Mouse (Mus musculus) gastrocnemius, adult 18-20 months (tissue): ENCODE results near the gene Mrps7. TPM values are rescaled to one million over a fixed set of nuclear protein-coding genes. Genes with fewer than 3 reads are reported as not detected.

Experiments
- DNase-seq: peaks from one replicate; pipeline ENCODE4 v3.0.0; 2021; ENCODE audit warnings: low spot score
- long read RNA-seq, 2 experiments: library from polyadenylated mRNA; stranded (forward); transcript quantifications; one replicate each; pipeline ENCODE4 v2.0.0; 2021
- total RNA-seq, 2 experiments: library from RNA; stranded (reverse); gene quantifications; 2 replicates each; pipeline ENCODE4 v1.2.3; 2021

Gene Mrps7
- total RNA-seq: 10 to 100 TPM; 73.3 to 79.3 TPM
- long read RNA-seq, experiment 1, transcript Mrps7-201 (5 exons, 1,962 nt): major isoform, 102 of 109 reads
- long read RNA-seq, experiment 1, partial matches to known transcripts: 4 of 109 reads
- long read RNA-seq, experiment 1, other reads (novel, unspliced or antisense): 3 of 109 reads
- long read RNA-seq, experiment 2, transcript Mrps7-201 (5 exons, 1,962 nt): major isoform, 78 of 84 reads
- long read RNA-seq, experiment 2, partial matches to known transcripts: 3 of 84 reads
- long read RNA-seq, experiment 2, other reads (novel, unspliced or antisense): 3 of 84 reads

DNA sequence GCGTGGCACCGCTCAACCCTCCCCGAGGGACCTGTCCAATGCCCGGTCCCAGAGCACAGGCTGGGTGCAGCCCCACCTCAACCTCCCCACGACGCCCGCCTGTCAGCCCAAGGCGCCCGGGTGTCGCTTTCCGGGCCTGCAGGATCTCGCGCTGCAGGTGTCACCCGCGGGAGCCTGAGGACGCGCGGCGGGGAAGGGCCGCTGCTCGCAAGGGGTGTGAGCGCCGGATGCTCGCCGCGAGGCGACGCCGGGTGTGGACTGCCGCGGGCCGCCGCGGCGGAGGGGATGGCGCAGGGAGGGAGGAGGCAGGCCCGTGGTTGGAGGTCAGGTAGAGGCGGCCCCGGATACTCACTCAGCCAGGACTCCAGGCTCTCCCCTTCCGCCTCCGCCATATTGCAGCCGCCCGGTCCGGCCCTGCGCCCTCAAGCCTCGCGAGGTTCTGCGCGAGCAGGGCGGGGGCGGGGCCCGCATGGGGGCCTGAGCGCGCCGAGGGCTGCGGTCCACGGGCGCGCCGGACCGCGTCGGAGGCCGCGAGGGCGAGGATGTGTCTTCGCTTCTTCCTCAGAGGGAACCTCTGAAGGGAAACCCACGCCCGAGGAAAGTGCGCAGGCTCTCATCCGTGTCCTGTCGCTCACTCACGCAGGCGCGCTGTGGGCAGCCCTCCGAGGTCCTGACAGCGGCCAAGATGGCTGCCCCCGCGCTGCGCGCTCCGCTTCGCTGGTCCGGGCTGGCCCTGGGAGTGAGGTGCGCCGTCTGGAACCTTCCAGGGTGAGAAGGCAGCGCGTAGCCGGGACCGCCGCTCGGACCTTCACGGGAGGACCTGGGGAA lies at the start of gene Mrps7, which contains the start of gene Gga3:
Gene Mrps7, plus strand, starts transcription at position 450 of the 828 bp plus-strand sequence.
Gene Gga3, minus strand, starts transcription at position 576 of the 828 bp plus-strand sequence.
- peak; percentile 91 for DNase-seq

DNA sequence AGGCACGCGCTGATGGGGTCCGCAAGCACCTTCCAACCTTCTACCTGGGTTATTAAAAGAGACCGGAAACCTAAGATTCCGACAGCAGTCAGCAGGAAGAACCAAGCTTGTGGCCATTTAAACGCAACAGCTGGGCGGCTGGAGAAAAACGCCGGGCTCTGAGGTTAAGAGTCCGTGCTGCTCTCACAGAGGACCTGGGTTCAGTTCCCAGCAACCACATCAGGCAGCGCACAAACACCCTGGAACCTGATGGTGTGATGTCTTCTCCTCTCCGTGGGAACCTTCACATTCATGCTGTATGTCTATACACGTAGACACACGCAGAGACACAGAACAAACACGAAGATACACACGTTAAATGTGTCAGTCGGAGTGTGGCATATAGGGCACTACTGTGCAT lies 48.0 kb upstream of the Mrps7 start:
- DNase-seq: no peak

DNA sequence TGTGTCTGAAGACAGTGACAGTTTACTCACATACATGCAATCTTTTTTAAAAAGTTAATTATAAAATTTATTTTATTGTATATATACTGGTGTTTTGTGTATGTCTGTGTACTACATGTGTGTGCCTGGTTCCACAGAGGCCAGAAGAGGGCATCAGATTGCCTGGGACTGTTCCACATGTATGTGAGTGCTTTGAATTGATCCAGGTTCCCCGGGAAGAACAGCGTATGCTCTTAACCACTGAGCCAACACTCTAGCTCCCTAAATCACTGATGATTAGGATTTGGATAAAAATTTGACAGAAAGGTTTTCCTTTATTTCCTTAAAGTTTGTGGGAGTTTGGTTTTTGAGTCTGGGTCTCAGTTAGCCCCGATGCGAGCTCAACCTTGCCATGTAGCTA lies 40.3 kb upstream of the Mrps7 start:
- DNase-seq: no peak

DNA sequence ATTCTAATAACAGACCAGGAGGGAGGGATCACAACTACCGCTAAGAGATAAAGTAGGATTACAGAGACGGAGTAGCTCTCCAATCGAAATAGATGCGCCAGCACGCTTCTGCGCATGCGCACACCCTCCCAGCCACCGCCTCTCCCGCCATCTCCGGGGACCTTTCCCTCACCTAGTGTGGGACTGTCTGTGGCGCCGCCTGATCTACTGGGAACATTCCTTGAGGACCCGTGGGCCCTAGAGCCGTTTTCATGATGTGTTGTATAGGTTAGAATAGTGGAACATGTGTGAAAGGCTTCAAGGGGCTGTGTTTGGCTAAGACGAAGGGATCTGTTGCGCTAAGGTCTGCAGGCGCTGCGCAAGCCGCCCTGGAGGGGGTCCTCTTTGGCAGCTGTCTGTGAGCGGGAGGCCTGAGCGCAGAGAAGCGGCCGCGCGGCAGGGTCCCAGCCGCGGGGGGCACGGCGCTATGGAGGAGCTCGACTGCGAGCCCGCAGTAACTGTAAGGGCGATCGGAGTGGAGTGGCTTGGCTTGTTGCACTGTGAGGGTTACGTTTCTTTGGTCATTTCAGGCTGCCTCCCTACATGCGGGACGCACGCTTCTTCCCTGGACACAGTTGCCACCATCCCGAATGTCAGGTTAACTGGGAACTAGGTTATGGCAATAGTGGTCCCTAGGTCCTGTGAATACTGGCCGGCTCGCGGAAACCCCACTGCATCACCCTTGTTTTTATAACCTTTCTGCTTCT lies 39.5 kb upstream of the Mrps7 start, which contains the start of gene Nup85:
Gene Nup85, plus strand, starts transcription at position 371 of the 746 bp plus-strand sequence.
- peak; percentile 97 for DNase-seq

DNA sequence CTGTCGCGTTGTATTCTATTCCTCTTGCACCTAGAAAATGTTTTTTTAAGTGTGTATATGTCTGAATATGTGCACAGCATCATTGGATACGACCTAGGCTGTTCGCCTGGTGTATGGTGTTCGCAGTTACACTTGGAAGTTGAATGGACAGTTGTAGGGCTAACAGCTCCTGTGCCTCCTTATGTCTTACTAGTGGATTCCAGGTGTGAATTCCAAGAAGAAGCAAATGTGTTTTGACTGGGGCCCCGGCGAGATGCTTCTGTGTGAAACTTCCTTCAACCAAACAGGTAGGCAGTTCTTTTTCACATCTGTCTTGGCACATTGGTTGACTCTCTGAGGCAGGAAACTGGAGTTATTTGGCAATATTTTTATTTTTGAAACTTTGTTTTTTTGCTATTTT lies 38.8 kb upstream of the Mrps7 start:
- no peak for DNase-seq

DNA sequence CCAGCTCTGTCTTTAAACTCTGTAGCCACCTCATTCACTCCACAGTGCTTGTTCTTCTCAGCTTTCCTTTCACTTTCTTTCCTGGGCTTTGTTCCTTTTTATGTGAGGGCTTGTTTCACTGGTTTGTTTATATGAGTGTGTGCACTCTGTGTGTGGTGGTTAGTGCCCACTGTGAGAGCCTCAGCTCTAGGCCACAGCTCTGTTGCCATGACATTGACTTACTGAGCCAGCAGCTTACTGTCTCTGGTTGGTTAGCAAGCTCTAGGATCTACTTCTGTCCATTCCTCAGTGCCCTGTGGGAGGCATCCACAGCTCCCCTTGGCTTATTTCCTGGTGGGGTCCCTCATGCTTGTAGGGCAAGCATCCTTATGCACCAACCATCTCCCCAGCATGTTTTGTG lies 24.6 kb upstream of the Mrps7 start:
- DNase-seq: no peak

DNA sequence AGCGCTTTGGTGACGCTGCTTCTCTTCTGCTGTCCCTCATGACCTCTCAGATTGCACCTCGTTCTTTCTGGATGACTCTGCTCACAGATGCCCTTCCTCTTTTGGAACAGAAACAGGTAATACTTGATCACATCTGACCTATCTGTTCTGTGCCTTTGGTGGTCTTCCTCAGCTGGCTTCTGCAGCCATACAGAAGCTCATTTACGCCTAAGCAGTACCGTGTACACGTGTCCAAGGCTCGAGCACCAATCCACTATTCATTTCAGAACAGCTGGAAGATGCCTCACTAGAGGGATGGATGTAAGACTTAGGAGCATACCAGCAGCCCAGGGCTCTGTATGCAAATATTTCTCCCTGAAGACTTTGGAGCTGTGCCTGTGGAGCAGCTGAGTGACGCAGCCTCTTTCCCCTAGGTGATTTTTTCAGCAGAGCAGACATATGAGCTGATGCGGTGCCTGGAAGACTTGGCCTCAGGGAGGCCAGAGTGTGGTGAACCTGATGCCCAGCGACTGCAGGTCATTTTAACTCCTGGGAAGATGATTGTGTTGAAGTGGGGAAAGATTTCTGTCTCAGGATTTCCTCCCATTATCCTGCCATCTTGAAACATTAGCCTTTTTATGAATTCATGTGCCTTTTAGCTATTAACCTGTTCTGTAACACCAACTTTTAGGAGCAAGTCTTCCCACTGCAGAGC lies 20.7 kb upstream of the Mrps7 start:
- no peak for DNase-seq

DNA sequence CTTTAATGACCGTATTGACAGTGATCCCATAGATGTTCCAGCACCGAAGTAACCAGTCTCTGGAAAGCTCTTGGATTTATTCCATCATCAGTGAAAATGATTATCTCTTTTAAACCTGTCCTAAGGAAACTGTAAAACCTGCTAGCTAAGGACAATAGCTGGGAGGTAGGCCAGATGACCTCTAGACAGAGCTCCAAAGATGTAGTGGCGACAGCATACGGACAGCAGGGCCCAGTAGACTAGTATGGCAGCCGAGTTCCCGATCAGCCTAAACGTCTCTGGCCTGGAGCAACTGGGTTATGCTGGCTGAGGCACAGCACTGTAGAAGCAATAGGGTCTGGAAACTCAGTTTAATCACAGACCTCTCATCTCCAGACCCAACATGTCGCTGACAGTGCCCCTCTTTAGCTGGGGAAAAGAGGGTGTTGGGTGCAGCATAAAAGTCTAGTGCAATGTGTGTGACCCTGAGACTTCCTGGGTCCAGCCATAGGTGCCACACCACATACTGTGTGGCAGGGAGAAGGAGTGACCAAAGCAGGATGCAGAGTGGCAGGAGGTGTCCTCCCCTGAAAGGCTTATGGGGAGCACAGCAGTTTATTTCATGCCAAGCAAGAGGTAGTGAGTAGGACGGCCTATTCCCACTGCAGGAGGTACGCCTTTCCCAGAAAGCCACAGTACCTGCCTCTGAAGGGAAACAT lies 19.2 kb upstream of the Mrps7 start:
- DNase-seq: no peak

DNA sequence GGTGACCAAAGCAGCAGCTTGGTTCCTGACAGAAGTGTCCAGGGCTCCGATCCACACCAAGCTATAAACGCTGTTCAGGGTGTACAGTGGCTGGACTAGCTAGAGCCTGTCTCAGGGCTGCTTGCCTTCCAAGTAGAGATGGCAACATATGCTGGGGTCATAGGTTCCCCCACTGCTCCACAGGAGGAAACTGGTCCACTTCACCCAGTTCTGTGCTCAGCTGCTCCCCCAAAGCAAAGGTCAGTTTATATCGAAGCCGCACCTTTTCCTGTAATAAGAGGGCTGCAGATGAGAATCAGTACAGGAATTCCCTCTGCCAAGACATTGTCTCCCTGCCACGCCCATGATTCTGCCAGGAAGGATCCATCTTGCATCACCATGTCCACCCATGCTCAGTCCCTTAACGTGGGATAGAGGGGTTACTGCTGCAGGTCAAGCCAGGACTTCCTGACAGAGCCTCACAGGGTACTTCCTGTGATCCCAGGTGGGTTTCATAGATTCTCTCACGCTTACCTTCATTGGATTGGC lies 18.1 kb upstream of the Mrps7 start:
- DNase-seq: no peak

DNA sequence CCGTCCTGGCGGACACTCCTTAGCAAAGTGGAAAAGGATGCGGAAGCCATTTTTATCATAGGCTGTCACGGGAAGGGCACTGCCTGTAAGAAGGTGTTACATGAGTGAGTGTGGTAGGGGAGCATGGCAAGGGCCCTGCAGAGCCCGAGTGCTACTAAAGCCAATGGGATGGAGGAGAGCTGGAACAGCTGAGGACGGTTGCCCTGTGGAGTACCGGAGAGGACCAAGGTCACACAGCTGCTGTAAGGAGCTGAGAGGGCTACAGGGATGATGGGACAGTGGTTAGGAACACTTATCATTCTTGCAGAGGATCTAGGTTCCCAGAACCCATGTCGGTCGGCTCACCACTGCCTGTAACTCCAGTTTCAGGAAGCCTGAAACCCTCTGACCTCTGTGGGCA lies 17.3 kb upstream of the Mrps7 start:
- DNase-seq: no peak

DNA sequence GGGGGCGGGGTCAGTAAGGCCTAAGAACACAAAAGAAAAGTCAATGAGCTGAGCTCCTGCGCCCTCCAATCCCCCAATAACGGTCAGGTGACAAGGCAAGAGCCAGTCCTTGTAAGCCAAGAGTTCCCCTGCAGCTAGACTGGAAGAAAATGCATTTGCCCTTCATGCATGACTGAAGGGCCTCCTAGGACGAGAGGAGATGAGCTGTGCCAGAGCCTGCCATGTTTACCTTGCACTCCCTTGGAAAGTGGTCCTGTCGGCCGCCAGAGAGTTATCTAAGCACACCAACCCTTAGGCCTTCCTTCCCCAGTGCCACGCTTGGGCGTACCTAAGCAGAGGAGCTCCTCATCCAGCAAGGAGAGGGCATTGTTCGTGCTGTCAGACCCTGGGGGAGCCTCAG lies 15.7 kb upstream of the Mrps7 start:
- DNase-seq: no peak

DNA sequence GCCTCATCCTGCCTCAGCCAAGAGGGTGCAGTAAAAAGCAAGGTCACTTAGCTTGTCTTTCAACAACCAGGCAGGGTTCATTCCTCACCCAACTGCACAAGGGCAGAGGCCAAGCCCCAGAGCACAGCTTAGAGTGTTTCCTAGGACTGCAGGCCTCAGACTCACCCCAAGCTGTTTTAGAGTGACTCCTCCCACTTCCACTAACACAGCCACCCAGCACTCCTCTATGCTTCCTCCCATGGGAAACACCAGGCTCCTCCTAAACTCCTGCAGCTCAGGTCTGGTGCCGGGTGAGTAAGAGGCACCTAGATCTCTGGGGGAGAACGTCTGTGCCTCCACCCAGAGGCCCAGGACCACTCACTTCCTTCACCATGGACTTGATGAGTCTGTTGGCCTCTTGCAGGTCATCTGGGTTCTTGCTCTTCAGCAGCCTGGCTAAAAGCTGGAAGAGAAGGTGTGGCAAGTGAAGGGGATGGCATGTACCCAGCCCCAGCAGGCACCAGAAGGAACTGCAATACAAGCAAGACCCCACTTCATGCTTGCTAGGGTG lies 13.1 kb upstream of the Mrps7 start:
- DNase-seq: no peak

DNA sequence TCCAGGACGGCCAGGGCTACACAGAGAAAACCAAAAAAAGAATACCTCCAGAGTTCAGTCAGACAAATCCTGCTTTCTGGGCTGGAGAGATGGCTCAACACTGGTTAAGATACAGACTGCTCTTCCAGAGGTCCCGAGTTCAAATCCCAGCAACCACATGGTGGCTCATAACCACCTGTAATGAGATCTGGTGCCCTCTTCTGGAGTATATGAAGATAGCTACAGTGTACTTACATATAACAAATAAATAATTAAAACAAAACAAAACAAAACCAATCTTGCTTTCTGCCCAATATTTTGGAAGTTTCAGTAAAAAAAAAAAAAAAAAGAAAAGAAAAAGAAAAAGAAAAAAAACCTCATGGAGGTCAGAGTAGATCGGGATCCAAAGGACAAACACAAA lies 8.5 kb upstream of the Mrps7 start:
- DNase-seq: no peak

DNA sequence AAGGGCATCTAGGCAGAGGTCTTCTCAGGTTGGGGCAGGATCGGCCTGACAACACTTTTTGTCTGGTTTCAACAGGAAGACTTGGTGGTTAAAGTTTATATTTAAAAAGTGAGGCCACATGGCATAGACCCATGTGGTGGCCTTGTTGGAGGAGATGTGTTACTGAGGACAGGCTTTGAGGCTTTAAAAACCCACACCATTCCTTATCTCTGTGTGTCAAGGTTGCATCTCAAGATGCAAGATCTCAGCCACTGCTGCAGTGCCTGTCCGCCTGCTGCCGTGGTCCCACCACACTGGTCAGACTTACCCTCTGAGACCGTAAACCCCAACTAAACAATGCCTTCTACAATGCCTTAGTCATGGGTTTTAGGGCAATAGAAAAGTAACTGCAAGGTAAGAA lies 5.4 kb upstream of the Mrps7 start:
- DNase-seq: no peak

DNA sequence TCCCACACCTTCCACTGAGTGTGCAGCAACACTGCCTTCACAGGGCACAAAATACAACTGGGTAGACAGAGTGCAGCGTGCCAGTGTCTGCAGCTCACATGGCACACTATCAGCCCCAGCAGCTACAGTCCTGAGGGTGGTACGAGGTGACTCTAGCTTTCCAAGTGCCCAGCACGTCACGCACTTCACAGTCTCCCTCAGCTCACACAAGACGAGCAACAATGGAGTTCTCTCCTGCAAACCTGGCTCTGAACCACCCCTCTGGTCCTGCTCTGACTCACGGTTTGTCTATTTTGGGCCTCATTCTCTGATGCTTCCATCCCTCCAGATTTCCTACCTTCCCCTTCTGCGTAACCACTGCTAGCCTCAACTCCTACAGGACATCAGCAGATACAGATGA lies 4.0 kb upstream of the Mrps7 start:
- no peak for DNase-seq

DNA sequence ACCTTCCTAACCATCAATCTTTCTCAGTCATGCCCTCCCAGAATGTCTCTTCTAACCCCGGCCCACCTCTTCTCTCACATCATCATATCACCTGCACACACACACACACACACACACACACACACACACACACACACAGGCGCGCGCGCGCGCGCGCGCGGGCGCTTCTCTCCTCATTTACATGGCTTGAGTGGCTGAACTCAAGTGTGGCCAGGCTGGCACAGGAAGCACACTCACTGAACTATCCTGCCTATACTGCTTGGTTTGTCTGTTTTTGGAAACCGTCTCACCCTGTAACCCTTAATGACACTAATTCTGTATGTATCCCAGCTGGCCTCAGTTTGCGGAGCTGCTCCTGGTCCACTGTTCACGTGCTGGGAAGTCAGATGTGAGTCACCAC lies 3.0 kb upstream of the Mrps7 start:
- no peak for DNase-seq

DNA sequence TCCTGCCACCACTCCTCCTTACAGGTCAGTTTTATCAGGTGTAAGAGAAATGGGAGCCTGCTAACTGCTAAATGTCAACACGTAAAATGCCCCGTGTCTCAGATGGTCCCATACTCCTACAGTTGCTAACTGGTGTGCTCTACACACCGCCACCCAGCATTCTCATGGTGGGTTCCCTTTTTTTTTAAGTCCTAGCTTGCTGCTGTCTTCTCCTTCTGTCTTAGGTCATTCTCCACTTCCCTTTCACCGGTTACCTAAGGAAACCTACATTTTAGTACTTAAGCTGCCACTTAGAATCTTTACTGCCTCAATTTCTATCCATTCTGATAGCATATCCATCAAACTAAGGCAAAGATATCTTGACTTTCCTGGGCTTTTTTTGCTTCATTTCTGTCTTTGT lies 2.6 kb upstream of the Mrps7 start:
- DNase-seq: no peak

DNA sequence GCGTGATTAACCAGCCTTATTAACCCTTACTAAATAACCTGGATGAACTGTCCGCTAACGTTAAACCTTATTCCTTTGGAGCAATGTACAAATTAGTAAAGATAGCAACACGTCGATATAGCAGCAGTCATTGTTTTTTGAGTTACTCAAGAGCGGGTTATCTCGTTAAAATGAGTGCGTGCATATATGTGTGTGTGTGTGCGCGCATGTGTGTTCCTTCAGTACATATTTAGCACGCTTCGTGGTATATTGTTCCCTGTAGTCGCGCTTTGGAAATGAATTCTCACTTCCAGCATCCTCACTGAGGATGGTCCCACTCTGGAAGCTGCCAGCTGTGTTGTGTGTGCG lies 623 bp upstream of the Mrps7 start:
- DNase-seq: no peak

DNA sequence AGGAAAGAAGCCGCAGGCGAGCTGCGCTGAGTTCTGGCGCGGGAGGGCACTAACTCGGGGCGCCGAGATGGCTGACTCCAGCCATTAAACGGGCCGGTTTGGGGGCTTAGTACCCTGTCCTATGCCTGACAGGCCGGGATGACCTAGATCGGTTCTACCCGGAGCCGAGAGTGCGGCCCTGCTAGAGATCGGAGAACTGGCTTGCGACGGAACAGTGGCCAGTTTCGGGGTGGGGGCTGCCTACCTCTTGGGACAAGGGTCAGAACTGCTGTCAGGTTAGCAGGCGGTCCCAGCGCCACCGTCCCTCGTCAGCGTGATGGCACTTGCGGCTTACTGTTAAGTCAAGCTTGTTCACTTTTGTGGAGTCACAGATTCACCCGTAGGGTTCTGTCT lies 575 bp downstream of the Mrps7 start:
- DNase-seq: no peak

DNA sequence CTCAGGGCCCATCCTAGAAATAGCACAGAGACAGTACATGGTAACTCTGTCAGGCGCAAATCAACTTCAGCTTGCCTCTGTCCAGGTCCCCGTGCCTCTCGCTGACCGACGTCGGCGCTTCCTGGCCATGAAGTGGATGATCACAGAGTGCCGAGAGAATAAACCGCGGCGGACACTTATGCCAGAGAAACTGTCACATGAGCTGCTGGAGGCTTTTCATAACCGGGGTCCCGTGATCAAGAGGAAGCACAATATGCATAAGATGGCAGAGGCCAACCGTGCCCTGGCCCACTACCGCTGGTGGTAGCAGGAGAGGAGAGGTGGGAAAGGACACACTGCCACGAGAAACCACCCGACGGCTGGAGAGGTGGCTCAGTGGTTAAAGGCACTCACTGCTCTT lies 3.0 kb downstream of the Mrps7 start:
- no peak for DNase-seq
